Mouse (Mus musculus) embryonic facial prominence, embryonic 13.5 days (tissue): ENCODE data around the gene Gps1. TPM values are rescaled to one million over a fixed set of nuclear protein-coding genes. Genes with fewer than 3 reads are reported as not detected.

Experiments used
- ATAC-seq: fragments of 200-750 bp; cut with Nextera tagmentation; 2 replicates; pipeline ENCODE4 v1.8.0; 2017; ENCODE audit warnings: low read depth; ENCODE audit not compliant: insufficient number of reproducible peaks, insufficient read depth, low FRiP score, low TSS enrichment
- H3K27ac ChIP-seq: fragments of 300-500 bp; sonication (generic); 2 replicates; pipeline ENCODE4 v1.5.1; 2015; ENCODE audit warnings: moderate library complexity, mild to moderate bottlenecking, inconsistent platforms
- H3K27me3 ChIP-seq: fragments of 300-500 bp; sonication (generic); 2 replicates; pipeline ENCODE4 v1.6.1; 2015; ENCODE audit warnings: mild to moderate bottlenecking, inconsistent platforms
- H3K36me3 ChIP-seq: fragments of 300-500 bp; sonication (generic); 2 replicates; pipeline ENCODE4 v1.6.1; 2015; ENCODE audit warnings: mild to moderate bottlenecking, inconsistent platforms
- H3K4me1 ChIP-seq: fragments of 300-500 bp; sonication (generic); 2 replicates; pipeline ENCODE4 v1.6.1; 2015; ENCODE audit warnings: inconsistent platforms
- H3K4me2 ChIP-seq: fragments of 300-500 bp; sonication (generic); 2 replicates; pipeline ENCODE4 v1.6.1; 2015; ENCODE audit warnings: moderate library complexity, mild to moderate bottlenecking, inconsistent platforms
- H3K4me3 ChIP-seq: fragments of 300-500 bp; sonication (generic); 2 replicates; pipeline ENCODE4 v1.5.1; 2015; ENCODE audit warnings: mild to moderate bottlenecking, inconsistent platforms
- H3K9ac ChIP-seq: fragments of 300-500 bp; sonication (generic); 2 replicates; pipeline ENCODE4 v1.6.1; 2015; ENCODE audit warnings: mild to moderate bottlenecking, inconsistent platforms
- H3K9me3 ChIP-seq: fragments of 300-500 bp; sonication (generic); 2 replicates; pipeline ENCODE4 v1.6.1; 2016; ENCODE audit warnings: inconsistent platforms
- WGBS: fragments of 180-500 bp; shearing (Covaris S2); methylation state at CpG from one replicate; pipeline ENCODE4 v1.1.7; 2015; ENCODE audit warnings: mixed read lengths; 5-methylcytosine and 5-hydroxymethylcytosine counted together
- polyA plus RNA-seq: library from polyadenylated mRNA; unstranded; fragments of >200 nt; fragmentation: Nextera tagmentation; extraction: Ambion mirVana; gene quantifications from 2 replicates; pipeline ENCODE4 v1.2.1, GENCODE M21; 2015

The Gps1 gene
- polyA plus RNA-seq, 1 experiment from 2014 or later: 233 TPM

DNA sequence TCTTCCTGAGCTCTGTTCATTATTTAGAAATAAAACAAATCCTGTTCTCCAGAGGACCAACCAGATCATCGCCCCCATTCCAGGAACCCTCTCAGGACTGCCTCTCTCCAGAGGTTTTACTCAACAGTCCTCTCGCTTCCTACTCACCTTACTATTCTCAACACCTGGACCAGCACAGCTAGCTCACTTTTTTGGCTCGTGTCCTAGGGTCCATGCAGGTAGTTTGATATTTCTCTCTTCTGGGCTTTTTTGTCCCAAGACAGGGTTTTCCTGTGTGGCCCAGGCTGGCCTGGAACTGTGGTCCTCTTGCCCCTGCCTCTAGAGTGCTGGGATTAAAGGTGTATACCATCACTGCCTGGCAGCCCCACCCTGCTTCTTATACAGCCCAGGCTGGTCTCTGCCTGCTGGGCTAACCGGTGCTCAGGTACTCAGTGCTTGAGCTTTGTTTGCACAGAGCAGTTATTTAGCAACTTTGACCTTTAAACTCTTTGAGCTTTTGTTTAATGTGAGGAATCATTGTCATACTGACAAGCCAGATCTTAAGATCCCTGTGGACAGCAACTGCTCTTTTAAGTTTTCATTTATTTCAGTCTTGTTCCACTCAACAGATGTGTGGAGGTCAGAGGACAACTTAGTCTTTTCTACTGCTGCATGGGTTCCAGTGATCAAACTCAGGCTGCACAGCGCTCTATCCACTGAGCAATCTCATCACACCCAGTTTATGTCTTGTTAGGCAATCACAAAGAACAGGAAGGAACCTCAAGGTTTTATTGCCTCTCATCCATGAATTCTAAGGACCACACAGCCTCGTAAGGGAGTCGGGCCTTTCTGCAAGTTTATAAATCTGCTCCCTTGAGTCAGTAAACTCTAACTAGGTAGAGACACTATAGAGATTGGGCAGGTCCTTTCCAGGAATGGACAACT lies 21.6 kb downstream of the Gps1 start:
- Histone ChIP-seq H3K4me2 (no peak overlapping the region), H3K4me1 (no peaks in the 10 kb centered on the region), H3K9me3 (no peaks in the 10 kb centered on the region), H3K27ac (no peak overlapping the region), H3K9ac (no peak overlapping the region), H3K27me3 (no peaks in the 10 kb centered on the region), H3K36me3 (peaks cover 59% of the 10 kb centered on the region), H3K4me3 (no peak overlapping the region)
- no peak for ATAC-seq
- WGBS: 89% methylated on average over 7 of the region's 7 CpGs

DNA sequence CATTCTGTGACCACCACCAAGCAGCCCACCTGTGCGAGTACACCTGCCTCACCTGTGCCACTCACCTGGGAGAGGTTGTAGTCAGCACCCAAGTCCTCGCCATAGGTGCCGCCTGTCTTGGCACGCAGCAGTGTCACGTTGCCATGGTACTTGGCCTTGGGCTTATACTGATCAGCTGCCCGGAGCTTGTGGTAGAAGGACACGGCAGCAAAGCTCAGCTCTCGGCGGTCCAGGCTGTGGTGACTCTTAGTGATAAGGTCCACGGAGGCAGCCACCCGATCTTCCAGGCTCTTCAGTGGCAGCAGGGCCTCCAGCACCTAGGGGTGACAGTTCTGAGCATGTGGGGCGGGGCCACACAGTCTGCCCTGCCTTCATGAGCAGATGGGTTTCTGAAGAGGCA lies 23.9 kb downstream of the Gps1 start:
- Histone ChIP-seq H3K9ac (no peak overlapping the region), H3K9me3 (no peaks in the 10 kb centered on the region), H3K4me2 (no peak overlapping the region), H3K27me3 (no peaks in the 10 kb centered on the region), H3K27ac (no peak overlapping the region), H3K4me3 (no peak overlapping the region), H3K36me3 (peaks cover 83% of the 10 kb centered on the region), H3K4me1 (no peaks in the 10 kb centered on the region)
- WGBS: 91% methylated on average over 12 of the region's 12 CpGs
- no peak for ATAC-seq

DNA sequence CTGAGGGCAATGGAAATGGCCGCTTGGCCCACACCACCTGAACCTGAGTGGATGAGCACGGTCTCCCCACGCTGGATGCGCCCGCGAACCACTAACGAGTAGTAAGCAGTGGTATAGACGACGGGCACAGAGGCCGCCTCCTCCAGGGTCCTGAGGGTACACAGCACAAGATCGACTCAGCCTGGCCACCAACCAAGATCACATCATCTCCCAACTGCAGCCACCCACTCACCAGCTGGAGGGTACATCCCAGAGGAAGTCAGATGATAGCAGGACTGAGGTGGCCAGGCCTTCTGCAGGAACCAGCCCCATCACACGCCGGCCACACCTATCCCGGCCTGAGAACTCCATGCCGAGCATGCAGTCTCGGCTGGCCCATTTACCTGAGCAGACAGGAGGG lies 28.0 kb downstream of the Gps1 start:
- no peak overlapping the region for H3K4me2 ChIP-seq
- whole genome bisulfite sequencing: 94% methylated on average over 16 of the region's 16 CpGs
- ATAC-seq: no peak
- no peaks in the 10 kb centered on the region for H3K27me3 ChIP-seq
- H3K4me3 ChIP-seq: no peak overlapping the region
- H3K4me1 ChIP-seq: no peaks in the 10 kb centered on the region
- no peaks in the 10 kb centered on the region for H3K9me3 ChIP-seq
- no peak overlapping the region for H3K27ac ChIP-seq
- H3K9ac ChIP-seq: no peak overlapping the region
- peaks cover 100% of the 10 kb centered on the region for H3K36me3 ChIP-seq

DNA sequence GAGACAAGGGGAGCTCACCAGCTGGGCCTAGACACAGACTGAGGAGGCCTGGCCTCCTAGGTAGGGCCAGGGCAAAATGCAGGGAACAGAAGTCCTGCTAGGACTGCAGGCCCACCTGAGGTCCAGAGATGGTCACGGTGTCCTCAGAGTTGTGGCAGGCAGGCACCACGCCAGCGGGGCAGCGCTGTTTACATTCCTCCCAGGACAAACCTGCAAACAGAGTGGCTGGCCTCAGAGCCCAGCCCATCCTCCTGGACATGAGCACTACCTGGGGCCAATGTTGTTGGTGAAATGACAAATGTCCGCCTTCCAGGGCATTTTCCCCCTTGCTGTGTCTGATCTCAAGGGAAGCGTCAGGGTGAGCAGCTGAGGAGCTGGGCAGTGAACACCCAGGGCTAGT lies 33.3 kb downstream of the Gps1 start:
- H3K9ac ChIP-seq: no peak overlapping the region
- H3K27ac ChIP-seq: no peak overlapping the region
- H3K9me3 ChIP-seq: no peaks in the 10 kb centered on the region
- H3K36me3 ChIP-seq: peaks cover 99% of the 10 kb centered on the region
- peaks cover 19% of the 10 kb centered on the region for H3K4me1 ChIP-seq
- no peak for ATAC-seq
- H3K4me2 ChIP-seq: no peak overlapping the region
- no peak overlapping the region for H3K4me3 ChIP-seq
- H3K27me3 ChIP-seq: no peaks in the 10 kb centered on the region
- 94% methylated on average over 6 of the region's 6 CpGs for WGBS

DNA sequence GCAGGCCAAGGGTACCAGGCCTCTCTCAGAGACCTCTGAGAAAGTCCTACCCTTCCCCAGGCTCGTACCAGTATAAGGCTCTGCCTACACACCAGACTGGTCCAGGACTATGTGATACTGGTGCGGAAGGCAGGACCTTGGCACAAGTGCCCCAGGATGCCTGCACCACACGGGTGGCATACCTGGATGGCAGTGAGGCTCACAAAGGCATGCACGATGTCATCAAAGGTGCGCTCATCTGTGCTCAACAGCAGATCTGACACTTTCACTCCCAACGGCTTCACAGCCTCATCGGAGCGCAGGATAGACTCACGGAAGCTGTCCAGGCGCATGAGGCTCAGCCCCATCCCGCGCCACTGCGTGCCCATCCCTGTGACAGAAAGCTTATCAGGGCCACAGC lies 34.2 kb downstream of the Gps1 start:
- Histone ChIP-seq H3K27me3 (no peaks in the 10 kb centered on the region), H3K36me3 (peaks cover 93% of the 10 kb centered on the region), H3K9ac (no peak overlapping the region), H3K4me3 (no peak overlapping the region), H3K9me3 (no peaks in the 10 kb centered on the region), H3K27ac (no peak overlapping the region), H3K4me2 (no peak overlapping the region), H3K4me1 (peaks cover 28% of the 10 kb centered on the region)
- no peak for ATAC-seq
- WGBS: 94% methylated on average over 13 of the region's 13 CpGs

DNA sequence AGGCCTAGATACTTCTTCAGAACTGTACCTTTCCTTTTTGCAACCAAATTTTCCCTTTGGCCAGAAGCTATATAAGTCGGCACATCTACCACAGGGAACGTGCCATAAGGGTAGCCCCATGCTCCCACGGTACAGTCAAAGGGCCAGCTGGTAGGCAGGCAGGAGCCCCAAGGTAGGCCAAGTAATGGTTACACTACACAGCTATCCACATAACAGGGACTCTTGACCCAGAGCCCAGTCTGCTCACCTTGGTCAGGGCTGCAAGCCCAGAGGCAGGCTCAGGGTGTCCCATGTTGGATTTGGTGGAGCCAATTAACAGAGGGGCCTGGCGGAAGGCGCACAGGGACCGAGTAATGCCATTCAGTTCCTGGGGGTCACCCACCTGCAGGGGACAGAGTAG lies 35.5 kb downstream of the Gps1 start:
- ATAC-seq: no peak
- H3K36me3 ChIP-seq: peaks cover 80% of the 10 kb centered on the region
- H3K27me3 ChIP-seq: no peaks in the 10 kb centered on the region
- H3K9me3 ChIP-seq: no peaks in the 10 kb centered on the region
- H3K4me2 ChIP-seq: no peak overlapping the region
- no peak overlapping the region for H3K27ac ChIP-seq
- no peak overlapping the region for H3K4me3 ChIP-seq
- H3K4me1 ChIP-seq: peaks cover 29% of the 10 kb centered on the region
- H3K9ac ChIP-seq: 0 out of 2 replicates have a peak overlapping the region, but pooled peaks have one; percentile 21
- WGBS: 94% methylated on average over 6 of the region's 6 CpGs

DNA sequence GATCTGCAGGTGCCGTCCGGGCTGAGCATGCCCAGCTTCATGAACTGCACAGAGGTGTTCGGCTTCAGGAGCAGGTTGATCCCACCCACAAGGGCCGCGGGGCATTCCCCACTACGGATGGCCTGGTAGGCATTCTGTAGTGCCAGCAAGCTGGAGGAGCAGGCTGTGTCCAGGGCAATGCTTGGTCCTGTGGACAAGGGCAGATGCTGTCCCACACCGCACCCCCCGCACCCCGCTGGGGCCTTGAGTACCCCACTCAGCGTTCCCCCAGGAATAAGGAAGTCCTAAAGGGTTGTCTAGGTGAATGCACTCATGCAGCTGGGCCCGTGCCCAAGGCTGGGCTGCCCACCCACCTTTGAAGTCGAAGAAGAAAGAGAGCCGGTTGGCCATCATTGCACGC lies 36.5 kb downstream of the Gps1 start:
- 93% methylated on average over 14 of the region's 14 CpGs for WGBS
- H3K4me2 ChIP-seq: peak overlapping the region; percentile 86; the same call in 1 of the 2 replicates
- no peak overlapping the region for H3K27ac ChIP-seq
- peaks cover 36% of the 10 kb centered on the region for H3K4me1 ChIP-seq
- peaks cover 70% of the 10 kb centered on the region for H3K36me3 ChIP-seq
- ATAC-seq: no peak
- H3K9me3 ChIP-seq: no peaks in the 10 kb centered on the region
- H3K4me3 ChIP-seq: no peak overlapping the region
- H3K27me3 ChIP-seq: no peaks in the 10 kb centered on the region
- H3K9ac ChIP-seq: 0 out of 2 replicates have a peak overlapping the region, but pooled peaks have one; percentile 32

DNA sequence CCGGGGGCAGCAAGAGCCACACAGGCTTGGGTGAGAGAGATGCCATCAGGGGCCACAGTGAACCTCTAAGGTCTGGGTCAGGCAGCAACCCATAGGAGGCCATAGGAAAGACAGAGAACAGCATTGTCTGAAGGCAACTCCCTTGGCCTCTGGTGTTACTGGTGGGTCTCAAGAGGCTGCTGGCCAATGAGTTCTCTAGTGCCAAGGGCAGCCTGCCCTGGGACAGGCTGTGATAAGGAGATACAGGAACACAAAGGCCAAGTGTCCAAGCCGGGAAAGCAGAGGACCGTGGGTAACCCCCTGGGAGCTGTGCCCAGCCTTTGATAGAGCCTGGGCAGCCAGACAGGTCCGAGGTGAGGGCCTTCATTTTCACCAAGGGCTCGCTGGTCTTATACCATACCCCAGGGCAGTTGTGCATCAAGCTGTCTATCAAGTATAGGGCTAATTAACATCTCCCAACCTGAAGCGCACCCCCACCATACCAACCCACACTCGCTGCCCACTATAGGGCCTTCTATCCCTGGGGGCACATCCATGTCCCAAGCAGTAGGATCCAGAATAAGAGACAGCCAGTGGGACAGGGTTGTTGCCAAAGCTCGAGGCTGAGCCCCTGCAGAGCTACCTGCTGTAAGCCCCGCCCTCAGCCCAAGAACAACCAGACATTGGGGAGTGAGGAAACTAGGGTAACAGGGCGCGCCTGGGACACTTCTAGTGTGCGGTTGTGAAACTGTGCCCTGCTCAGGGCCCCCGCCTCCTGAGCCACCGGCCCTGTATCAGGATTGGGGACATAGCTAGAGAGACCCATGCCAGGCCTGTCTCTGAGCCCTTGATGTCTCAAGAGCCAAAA lies 37.2 kb downstream of the Gps1 start:
- no peak overlapping the region for H3K27ac ChIP-seq
- ATAC-seq: no peak
- peak overlapping the region; percentile 95 for H3K9ac ChIP-seq
- peaks cover 68% of the 10 kb centered on the region for H3K36me3 ChIP-seq
- H3K4me1 ChIP-seq: peaks cover 40% of the 10 kb centered on the region
- H3K4me3 ChIP-seq: peak overlapping the region; percentile 89
- 75% methylated on average over 14 of the region's 14 CpGs for WGBS
- no peaks in the 10 kb centered on the region for H3K27me3 ChIP-seq
- no peaks in the 10 kb centered on the region for H3K9me3 ChIP-seq
- H3K4me2 ChIP-seq: peak overlapping the region; percentile 86

DNA sequence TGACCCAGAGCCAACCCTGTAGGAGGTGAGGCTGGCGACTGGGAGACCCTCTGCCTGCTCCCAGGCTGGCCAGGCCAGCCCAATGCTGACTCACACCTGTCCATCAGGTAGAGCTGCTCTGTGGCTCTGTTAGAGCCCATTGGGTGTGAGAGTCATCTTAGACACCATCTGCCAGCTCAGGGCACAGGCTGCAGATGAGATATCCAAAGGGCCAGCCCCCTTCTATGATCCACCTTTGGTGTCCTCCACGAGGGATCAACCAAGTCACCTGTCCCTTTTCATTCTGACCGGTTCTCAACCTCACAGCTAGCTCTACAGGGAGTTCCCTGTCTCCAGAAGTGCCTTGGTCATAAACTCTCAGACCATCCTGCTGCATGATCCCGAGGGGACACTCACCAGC lies 38.2 kb downstream of the Gps1 start:
- Histone ChIP-seq H3K4me2 (peak overlapping the region; percentile 86), H3K27ac (0 out of 2 replicates have a peak overlapping the region, but pooled peaks have one; percentile 96), H3K4me3 (peak overlapping the region; percentile 89), H3K9ac (peak overlapping the region; percentile 95), H3K9me3 (no peaks in the 10 kb centered on the region), H3K4me1 (peaks cover 40% of the 10 kb centered on the region), H3K27me3 (no peaks in the 10 kb centered on the region), H3K36me3 (peaks cover 61% of the 10 kb centered on the region)
- 61% methylated on average over 4 of the region's 4 CpGs for WGBS
- ATAC-seq: no peak

DNA sequence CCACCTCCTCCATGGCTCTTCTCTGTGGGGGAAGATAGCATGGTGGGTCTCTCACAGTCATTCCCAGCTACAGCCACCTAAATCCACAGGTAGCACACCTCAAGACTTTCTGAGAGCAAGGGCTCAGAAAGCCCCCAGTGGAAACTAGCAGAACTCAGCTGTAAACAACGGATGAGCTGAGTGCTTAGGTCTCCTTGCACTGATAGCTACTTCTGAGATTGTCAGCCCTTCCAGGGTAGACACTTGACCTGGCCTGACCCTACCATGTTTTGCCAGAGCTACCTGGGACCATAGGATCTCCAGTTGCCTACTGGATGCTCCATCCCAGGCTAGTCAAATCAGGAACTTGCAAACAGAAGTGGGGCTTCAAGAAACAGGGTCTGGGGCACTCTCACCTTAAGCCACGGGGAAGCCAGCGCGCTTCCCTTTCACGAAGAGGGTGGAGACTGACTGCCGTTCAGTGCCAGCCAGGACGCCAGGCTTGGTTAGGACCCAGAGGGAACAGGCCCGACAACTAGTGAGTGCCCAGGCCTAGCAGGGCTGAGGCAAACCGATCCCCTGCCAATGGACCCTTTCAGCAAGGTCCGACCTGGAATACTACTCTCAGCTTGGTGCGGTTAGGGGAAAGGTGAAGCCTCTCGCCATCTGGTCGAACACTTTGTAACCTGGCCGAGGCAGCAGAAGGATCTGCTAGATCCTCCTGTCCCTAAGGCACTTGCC lies 38.9 kb downstream of the Gps1 start:
- Histone ChIP-seq H3K27ac (peak overlapping the region; percentile 96), H3K9me3 (no peaks in the 10 kb centered on the region), H3K36me3 (peaks cover 54% of the 10 kb centered on the region), H3K27me3 (no peaks in the 10 kb centered on the region), H3K4me1 (peaks cover 40% of the 10 kb centered on the region), H3K4me2 (peak overlapping the region; percentile 86), H3K9ac (peak overlapping the region; percentile 95), H3K4me3 (peak overlapping the region; percentile 89)
- ATAC-seq: no peak
- WGBS: 1% methylated on average over 14 of the region's 14 CpGs

DNA sequence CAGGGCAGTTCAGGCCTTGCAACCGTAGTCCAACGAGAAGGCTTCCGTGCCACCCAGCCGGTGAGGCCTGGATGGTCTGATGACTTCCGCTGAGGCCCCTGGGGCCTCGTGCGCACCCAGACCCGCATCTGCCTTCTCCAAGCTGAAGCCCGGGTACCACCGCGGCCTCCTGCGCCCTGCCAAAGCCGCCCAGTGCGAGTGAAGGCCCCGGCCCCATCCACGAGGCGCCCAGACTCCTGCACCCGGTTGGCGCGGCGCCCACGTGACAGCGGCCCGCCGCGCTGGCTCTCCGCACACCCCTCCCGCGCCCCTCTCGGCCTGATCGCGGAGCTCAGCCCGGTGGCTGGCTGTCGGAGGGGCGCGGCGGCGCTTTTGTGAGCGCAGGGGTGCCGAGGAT lies 39.5 kb downstream of the Gps1 start:
- H3K4me2 ChIP-seq: peak overlapping the region; percentile 86
- no peaks in the 10 kb centered on the region for H3K27me3 ChIP-seq
- H3K27ac ChIP-seq: peak overlapping the region; percentile 96
- H3K36me3 ChIP-seq: peaks cover 49% of the 10 kb centered on the region
- ATAC-seq: peak; percentile 32
- peak overlapping the region; percentile 95 for H3K9ac ChIP-seq
- H3K4me1 ChIP-seq: peaks cover 40% of the 10 kb centered on the region
- no peaks in the 10 kb centered on the region for H3K9me3 ChIP-seq
- H3K4me3 ChIP-seq: peak overlapping the region; percentile 89
- WGBS: under 1% methylated on average over 40 of the region's 40 CpGs
